Mouse (Mus musculus): ENCODE data around the gene Oit1. TPM values are rescaled to one million over a fixed set of nuclear protein-coding genes. Genes with fewer than 3 reads are reported as not detected.

The Oit1 gene
- polyA plus RNA-seq (2017; shearing (Covaris generic)) = not detected

DNA sequence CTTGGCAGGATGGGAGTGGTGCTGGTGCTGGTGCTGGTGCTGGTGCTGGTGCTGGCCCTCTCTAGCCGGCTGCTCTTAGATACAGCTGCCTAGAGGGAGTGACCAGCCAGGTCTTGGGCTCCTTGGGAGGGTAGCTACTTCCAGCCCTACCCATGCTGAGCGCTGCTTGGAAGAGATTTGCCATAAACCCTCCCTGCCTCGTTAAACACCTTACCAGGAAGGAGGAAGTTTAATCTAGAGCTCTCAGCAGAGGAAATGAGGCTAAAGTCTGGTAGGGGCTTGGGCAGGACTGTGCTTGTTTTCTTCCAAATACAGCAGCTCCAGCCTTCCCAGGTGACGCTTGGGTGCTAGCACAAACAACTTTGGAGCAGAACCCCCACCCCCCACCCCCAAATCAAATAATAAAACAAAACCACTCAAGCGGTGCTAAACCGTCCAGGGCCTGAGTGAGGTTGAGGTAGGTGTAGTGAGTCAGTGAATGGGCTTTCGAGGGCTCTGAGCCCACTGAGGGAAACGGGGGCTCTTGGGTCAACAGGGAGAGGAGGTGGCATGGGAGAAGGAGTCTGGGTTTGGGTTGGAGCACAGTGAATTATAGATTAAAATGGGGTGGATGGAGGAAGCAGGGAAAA is at the start of gene Oit1:
TSS of gene Oit1 (minus strand) at position 70 of the 629 bp plus-strand sequence.

DNA sequence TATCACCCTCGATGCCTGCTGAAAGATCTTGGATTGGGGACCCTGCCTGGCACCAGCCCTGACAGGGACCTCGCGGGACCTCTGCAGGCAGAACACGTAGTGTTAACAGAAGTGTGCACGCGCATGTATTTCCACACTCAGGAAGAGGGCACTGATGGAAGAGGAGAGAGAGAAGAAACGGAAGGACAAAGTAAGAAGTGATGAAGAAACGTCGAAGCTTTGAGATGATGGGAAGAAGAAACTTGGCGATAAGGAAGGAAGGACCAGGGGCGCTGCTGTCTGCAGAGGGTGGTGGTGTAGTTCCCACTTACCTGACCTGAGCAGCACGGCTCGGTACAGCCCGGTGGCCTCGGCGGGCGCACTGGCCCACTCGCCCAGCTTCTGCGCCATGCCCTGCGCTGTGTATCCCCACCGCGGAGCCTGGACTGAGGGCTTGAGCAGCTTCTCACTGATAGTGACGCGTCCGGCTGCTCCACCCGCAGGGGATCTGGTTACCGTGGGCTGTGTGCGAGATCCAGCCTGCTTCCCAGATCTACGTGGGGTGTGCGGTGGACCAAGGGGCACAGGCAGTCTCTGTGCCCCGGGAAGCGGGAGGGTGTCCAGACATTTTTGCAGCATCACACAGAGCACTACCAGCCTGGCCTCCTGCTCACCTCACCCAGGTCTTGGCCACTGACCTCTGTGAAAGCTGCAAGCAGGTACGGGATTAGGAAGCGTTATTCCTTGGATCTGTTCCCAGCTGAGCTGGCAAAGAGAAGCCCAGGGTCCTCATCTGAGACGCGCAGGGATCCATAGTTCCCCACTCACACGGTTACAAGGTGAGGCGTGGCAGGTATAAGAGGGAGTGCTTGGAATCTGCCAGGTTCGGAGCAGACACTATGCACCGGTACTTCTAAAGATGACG is 61.1 kb downstream of the Oit1 start, which contains the start of gene Fam107a:
TSS of gene Fam107a (minus strand) at position 830 of the 904 bp plus-strand sequence.

Other genes with a start within 250 kb of the Oit1 start
- gene Pdhb, start 205.7 kb downstream of the Oit1 start, polyA plus RNA-seq (2017; shearing (Covaris generic)) = 185 TPM
- gene Kctd6, start 164.6 kb downstream of the Oit1 start, polyA plus RNA-seq (2017; shearing (Covaris generic)) = 1.4 TPM
- not detected for gene Acox2, start 119.4 kb downstream of the Oit1 start, polyA plus RNA-seq (2017; shearing (Covaris generic))
- gene Fam107a, start 60.7 kb downstream of the Oit1 start, polyA plus RNA-seq (2017; shearing (Covaris generic)) = not detected

Measured in CD4-positive, CD25-positive, alpha-beta regulatory T cell, adult 9 weeks (primary cell).